Mouse (Mus musculus) stomach, postnatal 0 days (tissue): ENCODE results near the gene Arl6ip4. TPM values are rescaled to one million over a fixed set of nuclear protein-coding genes. Genes with fewer than 3 reads are reported as not detected.

Source experiments
- ATAC-seq: fragments of 200-750 bp; cut with Nextera tagmentation; 2 replicates; pipeline ENCODE4 v1.8.0; 2017; ENCODE audit not compliant: low FRiP score, low TSS enrichment
- DNase-seq: peaks from one replicate; pipeline ENCODE4 v3.0.0-alpha.2; 2016; ENCODE audit warnings: low spot score
- H3K27ac ChIP-seq: fragments of 300-500 bp; sonication (generic); replicated peaks from 2 replicates; pipeline ENCODE4 v1.5.1; 2014; ENCODE audit warnings: mild to moderate bottlenecking, control low read depth
- H3K27me3 ChIP-seq: fragments of 300-500 bp; sonication (generic); 2 replicates; pipeline ENCODE4 v1.6.1; 2014; ENCODE audit warnings: low read length; ENCODE audit not compliant: control insufficient read depth, insufficient read depth
- H3K36me3 ChIP-seq: fragments of 300-500 bp; sonication (generic); 2 replicates; pipeline ENCODE4 v1.6.1; 2014; ENCODE audit warnings: low read length, mixed read lengths; ENCODE audit not compliant: control insufficient read depth, insufficient read depth
- H3K4me1 ChIP-seq: fragments of 300-500 bp; sonication (generic); replicated peaks from 2 replicates; pipeline ENCODE4 v1.6.1; 2014; ENCODE audit warnings: antibody characterized with exemption; ENCODE audit not compliant: control insufficient read depth, insufficient read depth
- H3K4me2 ChIP-seq: fragments of 300-500 bp; sonication (generic); replicated peaks from 2 replicates; pipeline ENCODE4 v1.6.1; 2014; ENCODE audit warnings: low read depth, mild to moderate bottlenecking, control low read depth, moderate library complexity
- H3K4me3 ChIP-seq: fragments of 300-500 bp; sonication (generic); 2 replicates; pipeline ENCODE4 v1.5.1; 2014; ENCODE audit warnings: low read depth, low read length, control low read depth
- H3K9ac ChIP-seq: fragments of 300-500 bp; sonication (generic); 2 replicates; pipeline ENCODE4 v1.6.1; 2014; ENCODE audit warnings: mild to moderate bottlenecking, low read length, control low read depth, mixed read lengths
- H3K9me3 ChIP-seq: fragments of 300-500 bp; sonication (generic); 2 replicates; pipeline ENCODE4 v1.6.1; 2016; ENCODE audit warnings: low read length; ENCODE audit not compliant: control insufficient read depth
- CTCF ChIP-seq: IDR thresholded peaks from 2 replicates; pipeline ENCODE4 v1.5.1; 2016; ENCODE audit warnings: antibody characterized with exemption, low read depth, mild to moderate bottlenecking, moderate library complexity
- EP300 ChIP-seq: optimal IDR thresholded peaks from 2 replicates; pipeline ENCODE3; 2016; ENCODE audit warnings: antibody characterized with exemption
- WGBS: fragments of 180-500 bp; shearing (Covaris S2); extraction: QIAGEN DNeasy Blood & Tissue Kit; methylation state at CpG from one replicate; pipeline ENCODE4 v1.1.7; 2014; 5-methylcytosine and 5-hydroxymethylcytosine counted together
- polyA plus RNA-seq: library from polyadenylated mRNA; unstranded; fragments of >200 nt; fragmentation: Nextera tagmentation; extraction: Ambion mirVana; gene quantifications from 2 replicates; pipeline ENCODE4 v1.2.1, GENCODE M21; 2015

Arl6ip4 gene
- polyA plus RNA-seq, 1 experiment from 2014 or later: 77.1 TPM

DNA sequence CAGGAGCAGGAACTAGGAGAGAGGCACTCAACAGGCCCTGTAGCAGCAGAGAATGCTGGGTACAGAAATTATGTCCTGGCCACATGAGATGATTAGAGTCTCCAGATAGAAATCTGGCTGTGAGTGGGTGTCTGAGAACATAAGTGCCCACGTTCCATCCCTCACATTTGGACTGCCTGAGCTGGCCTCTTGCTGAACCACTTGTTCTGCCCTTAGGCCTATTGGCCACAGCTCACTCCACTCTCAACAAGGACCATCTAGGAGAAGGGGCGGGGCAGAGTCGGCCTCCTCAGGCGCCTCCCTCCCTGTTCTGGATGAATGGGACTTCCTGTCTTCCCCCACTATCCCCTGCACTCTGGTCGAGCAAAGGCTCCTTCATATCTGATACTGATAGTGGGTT, 33.1 kb downstream of the Arl6ip4 start:
- TF ChIP-seq EP300 (no peak), CTCF (no peak)
- no peaks in the 10 kb centered on the region for H3K9me3 ChIP-seq
- H3K27me3 ChIP-seq: no peaks in the 10 kb centered on the region
- H3K4me3 ChIP-seq: no peak overlapping the region
- H3K36me3 ChIP-seq: no peaks in the 10 kb centered on the region; the same call in 1 of the 2 replicates
- 52% methylated on average over 5 of the region's 5 CpGs for WGBS
- no peak for ATAC-seq
- no peak overlapping the region for H3K27ac ChIP-seq
- no peak overlapping the region for H3K9ac ChIP-seq
- DNase-seq: no peak
- no peak overlapping the region for H3K4me2 ChIP-seq
- H3K4me1 ChIP-seq: no peaks in the 10 kb centered on the region

DNA sequence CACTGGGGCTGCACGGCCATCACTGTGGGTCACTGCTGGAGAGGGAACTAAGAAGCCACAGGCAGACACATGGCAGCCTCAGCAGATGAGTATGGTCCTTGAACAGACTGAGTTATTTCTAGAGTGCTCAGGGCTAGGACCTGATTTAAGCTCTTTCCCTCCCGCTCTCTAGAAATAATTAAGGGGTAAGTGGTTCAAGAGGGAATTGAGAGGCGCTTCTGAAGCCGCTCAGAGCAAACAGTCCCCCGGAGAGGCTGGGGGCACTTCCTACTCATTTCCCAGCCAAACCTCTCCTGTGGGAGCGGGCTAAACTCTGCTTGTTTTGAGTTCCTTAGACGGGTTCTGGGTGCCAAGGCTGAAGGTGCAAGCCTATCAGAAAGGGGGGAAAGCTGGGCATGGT, 35.0 kb downstream of the Arl6ip4 start:
- Histone ChIP-seq H3K4me3 (no peak overlapping the region), H3K9me3 (no peaks in the 10 kb centered on the region), H3K4me1 (no peaks in the 10 kb centered on the region), H3K27me3 (no peaks in the 10 kb centered on the region), H3K36me3 (no peaks in the 10 kb centered on the region; the same call in 1 of the 2 replicates), H3K9ac (no peak overlapping the region), H3K27ac (no peak overlapping the region), H3K4me2 (no peak overlapping the region)
- WGBS: 88% methylated on average over 7 of the region's 7 CpGs
- TF ChIP-seq EP300: no peak
- TF ChIP-seq CTCF: no peak
- DNase-seq (no peak), ATAC-seq (no peak)

DNA sequence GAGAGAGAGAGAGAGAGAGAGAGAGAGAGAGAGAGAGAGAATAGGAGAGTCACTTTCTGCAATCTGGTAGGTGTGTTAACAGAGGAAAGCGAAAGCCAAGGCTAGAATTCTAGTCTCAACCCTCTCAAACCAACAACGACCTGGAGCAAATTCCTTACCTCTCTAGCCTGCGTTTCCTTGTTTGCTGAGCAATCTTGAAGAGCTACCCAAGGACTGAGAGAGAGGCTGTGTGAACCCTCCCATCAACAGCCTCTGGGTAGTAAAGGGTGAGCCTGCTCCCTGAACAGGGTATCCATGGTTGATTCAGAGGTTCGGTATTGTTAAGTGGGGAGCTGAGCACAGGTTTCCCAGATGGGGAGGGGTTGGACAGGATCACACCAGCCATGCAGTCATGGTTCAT, 36.8 kb downstream of the Arl6ip4 start:
- ATAC-seq: no peak
- 74% methylated on average over 4 of the region's 4 CpGs for WGBS
- H3K27ac ChIP-seq: no peak overlapping the region

DNA sequence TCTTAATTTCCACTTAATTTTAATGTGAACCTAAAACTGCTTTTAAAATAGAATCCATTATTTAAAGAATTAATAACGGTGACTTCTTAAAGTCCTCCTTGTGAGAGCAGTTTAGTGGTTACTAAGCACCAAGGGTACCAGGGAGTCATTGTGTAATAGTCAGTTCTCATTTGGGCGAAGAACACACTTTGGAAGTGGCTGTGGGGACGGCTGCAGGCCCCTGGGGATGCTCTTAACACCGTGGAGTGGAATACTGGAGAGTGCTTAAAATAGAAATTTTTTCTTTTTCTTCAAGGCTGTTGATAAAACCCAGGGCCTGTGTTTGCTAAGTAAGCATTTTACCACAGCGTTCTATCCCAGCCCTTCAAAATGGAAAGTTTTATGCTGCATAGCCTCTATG, 40.1 kb downstream of the Arl6ip4 start:
- H3K4me1 ChIP-seq: no peaks in the 10 kb centered on the region
- 56% methylated on average over 5 of the region's 5 CpGs for WGBS
- H3K9me3 ChIP-seq: no peaks in the 10 kb centered on the region
- no peak overlapping the region for H3K4me3 ChIP-seq
- no peak overlapping the region for H3K4me2 ChIP-seq
- H3K9ac ChIP-seq: no peak overlapping the region
- DNase-seq: no peak
- no peak for TF ChIP-seq EP300
- TF ChIP-seq CTCF: no peak
- no peaks in the 10 kb centered on the region for H3K27me3 ChIP-seq
- H3K27ac ChIP-seq: no peak overlapping the region
- ATAC-seq: no peak
- no peaks in the 10 kb centered on the region; the same call in 1 of the 2 replicates for H3K36me3 ChIP-seq

More for the DNA sequence above, 36.8 kb downstream of the Arl6ip4 start:
- H3K9ac ChIP-seq: no peak overlapping the region
- H3K27me3 ChIP-seq: no peaks in the 10 kb centered on the region
- DNase-seq: no peak
- TF ChIP-seq CTCF: no peak
- no peak for TF ChIP-seq EP300
- no peaks in the 10 kb centered on the region for H3K9me3 ChIP-seq
- H3K4me1 ChIP-seq: no peaks in the 10 kb centered on the region
- no peaks in the 10 kb centered on the region; the same call in 1 of the 2 replicates for H3K36me3 ChIP-seq
- H3K4me3 ChIP-seq: no peak overlapping the region
- no peak overlapping the region for H3K4me2 ChIP-seq

GRCm38 (mm10) chr5:124158305-124158704, 42.4 kb downstream of the Arl6ip4 start:
- no peak overlapping the region for H3K9ac ChIP-seq
- no peaks in the 10 kb centered on the region for H3K9me3 ChIP-seq
- no peak overlapping the region for H3K4me2 ChIP-seq
- no peak overlapping the region for H3K4me3 ChIP-seq
- WGBS: 65% methylated on average over 4 of the region's 4 CpGs
- H3K4me1 ChIP-seq: no peaks in the 10 kb centered on the region
- TF ChIP-seq CTCF: no peak
- no peak for TF ChIP-seq EP300
- no peak overlapping the region for H3K27ac ChIP-seq
- no peak for DNase-seq
- H3K27me3 ChIP-seq: no peaks in the 10 kb centered on the region
- H3K36me3 ChIP-seq: no peaks in the 10 kb centered on the region
- ATAC-seq: no peak

DNA sequence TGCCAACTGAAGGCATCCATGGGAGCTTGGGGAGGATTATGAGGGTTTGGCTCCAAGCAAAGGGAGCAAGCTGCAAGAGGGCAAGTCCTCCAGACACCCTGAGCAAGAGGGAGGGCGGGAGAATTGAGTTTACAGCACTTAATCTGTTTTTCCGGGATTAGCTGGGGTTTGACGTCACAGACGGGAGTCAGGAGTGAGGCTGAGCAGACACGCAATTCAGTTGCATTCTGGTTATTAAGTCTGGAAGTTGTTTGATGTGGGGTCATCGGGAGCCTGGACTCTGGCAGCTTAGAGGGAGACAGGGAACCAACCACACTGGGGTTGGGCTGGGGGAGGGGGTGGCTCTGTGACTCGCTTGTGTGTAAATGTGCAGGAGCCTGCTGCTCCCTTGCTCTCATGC, 43.6 kb downstream of the Arl6ip4 start:
- no peaks in the 10 kb centered on the region for H3K27me3 ChIP-seq
- no peak overlapping the region for H3K4me2 ChIP-seq
- peak overlapping the region; percentile 24 for H3K27ac ChIP-seq
- no peaks in the 10 kb centered on the region for H3K9me3 ChIP-seq
- H3K9ac ChIP-seq: peak overlapping the region; percentile 31
- DNase-seq: peak; percentile 30
- H3K4me3 ChIP-seq: no peak overlapping the region
- no peaks in the 10 kb centered on the region for H3K4me1 ChIP-seq
- TF ChIP-seq EP300: no peak
- TF ChIP-seq CTCF: no peak
- H3K36me3 ChIP-seq: no peaks in the 10 kb centered on the region
- WGBS: 28% methylated on average over 7 of the region's 7 CpGs
- peak; percentile 62; the same call in 1 of the 2 replicates for ATAC-seq
